Comparison of ENCODE assay signal across 8 mouse cellular contexts in the genomic region with DNA sequence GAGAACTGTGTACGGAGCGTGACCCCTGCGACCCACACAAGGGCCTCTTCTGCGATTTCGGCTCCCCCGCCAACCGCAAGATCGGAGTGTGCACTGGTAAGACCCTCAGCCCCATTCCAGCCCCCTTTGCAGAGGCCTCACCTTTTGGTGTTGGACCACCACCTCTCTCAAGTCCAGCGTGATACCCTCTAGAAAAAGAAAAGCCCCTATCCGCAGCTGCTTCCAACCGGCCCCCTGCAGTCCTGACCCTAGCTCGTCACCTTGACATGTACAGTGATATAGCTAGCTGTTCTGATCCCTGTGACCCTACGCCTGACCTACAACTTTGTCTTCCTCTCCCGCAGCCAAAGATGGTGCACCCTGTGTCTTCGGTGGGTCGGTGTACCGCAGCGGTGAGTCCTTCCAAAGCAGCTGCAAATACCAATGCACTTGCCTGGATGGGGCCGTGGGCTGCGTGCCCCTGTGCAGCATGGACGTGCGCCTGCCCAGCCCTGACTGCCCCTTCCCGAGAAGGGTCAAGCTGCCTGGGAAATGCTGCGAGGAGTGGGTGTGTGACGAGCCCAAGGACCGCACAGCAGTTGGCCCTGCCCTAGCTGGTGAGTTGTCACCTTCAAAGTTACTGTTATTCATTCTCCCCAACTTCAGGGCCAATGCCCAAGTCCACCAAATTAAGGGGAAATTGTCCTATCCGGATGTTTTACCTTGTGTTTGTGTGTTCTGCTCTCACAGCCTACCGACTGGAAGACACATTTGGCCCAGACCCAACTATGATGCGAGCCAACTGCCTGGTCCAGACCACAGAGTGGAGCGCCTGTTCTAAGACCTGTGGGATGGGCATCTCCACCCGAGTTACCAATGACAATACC. TPM values are rescaled to one million over a fixed set of nuclear protein-coding genes. Genes with fewer than 3 reads are reported as not detected.
DNase-seq lines count a peak whose midpoint lies in the region; ATAC-seq and TF ChIP-seq lines count a peak whose summit lies in the region.

No protein-coding gene starts in this region.

- 16% methylated on average over 31 of the region's 31 CpGs for WGBS in forebrain, embryonic 16.5 days
- 12% methylated on average over 31 of the region's 31 CpGs for WGBS in hindbrain, embryonic 14.5 days
- WGBS in liver, embryonic 13.5 days (ENCODE audit: insufficient replicate concordance), result 29% methylated on average over 31 of the region's 31 CpGs
- WGBS in olfactory bulb, adult 2 months, result 37% methylated on average over 31 of the region's 31 CpGs

- peak; percentile 38 for DNase-seq in adrenal gland, postnatal 14 days
- peak; percentile 64 for DNase-seq in hindbrain, embryonic 14.5 days (ENCODE audit: low spot score)
- no peak for DNase-seq in liver, embryonic 13.5 days

- TF ChIP-seq CTCF in olfactory bulb, adult 2 months (IDR thresholded peaks at IDR 0.05; ENCODE audit: insufficient read depth, low read depth, low read length), result no peak

- no peak for ATAC-seq in erythroblast, adult 5-6 weeks (replicated peaks; ENCODE audit: low FRiP score, poor library complexity, severe bottlenecking)
- ATAC-seq in forebrain, embryonic 16.5 days, result peak; percentile 25
- ATAC-seq in hindbrain, embryonic 14.5 days (ENCODE audit: low FRiP score), result peak; percentile 11; the same call in 1 of the 2 replicates
- no peak for ATAC-seq in liver, embryonic 13.5 days (ENCODE audit: low read depth)
- ATAC-seq in erythroid progenitor cell, adult 5-6 weeks (replicated peaks; ENCODE audit: low FRiP score, poor library complexity, severe bottlenecking), result no peak

- H3K4me2 ChIP-seq in forebrain, embryonic 16.5 days (ENCODE audit: low read length), result peak overlapping the region; percentile 97
- H3K4me2 ChIP-seq in hindbrain, embryonic 14.5 days (replicated peaks), result peak overlapping the region; percentile 56
- peak overlapping the region; percentile 60 for H3K4me2 ChIP-seq in liver, embryonic 13.5 days

- H3K9me3 ChIP-seq in erythroblast, embryonic 14.5 days (ENCODE audit: control insufficient read depth, low read length), result no peaks in the 10 kb centered on the region; the same call in 1 of the 2 replicates
- no peaks in the 10 kb centered on the region for H3K9me3 ChIP-seq in forebrain, embryonic 16.5 days (ENCODE audit: control insufficient read depth, low read length)
- no peaks in the 10 kb centered on the region for H3K9me3 ChIP-seq in hindbrain, embryonic 14.5 days (ENCODE audit: control insufficient read depth, low read length)
- no peaks in the 10 kb centered on the region for H3K9me3 ChIP-seq in liver, embryonic 13.5 days (replicated peaks)

- no peaks in the 10 kb centered on the region for H3K36me3 ChIP-seq in erythroblast, embryonic 14.5 days (ENCODE audit: control insufficient read depth)
- no peaks in the 10 kb centered on the region for H3K36me3 ChIP-seq in forebrain, embryonic 16.5 days (ENCODE audit: control insufficient read depth, insufficient read depth)
- no peaks in the 10 kb centered on the region for H3K36me3 ChIP-seq in hindbrain, embryonic 14.5 days (replicated peaks; ENCODE audit: control insufficient read depth, insufficient read depth)
- no peaks in the 10 kb centered on the region for H3K36me3 ChIP-seq in liver, embryonic 13.5 days

- peak overlapping the region; percentile 73 for H3K9ac ChIP-seq in forebrain, embryonic 16.5 days (replicated peaks; ENCODE audit: low read depth, low read length)
- H3K9ac ChIP-seq in hindbrain, embryonic 14.5 days, result peak overlapping the region; percentile 64
- peak overlapping the region; percentile 29; the same call in 1 of the 2 replicates for H3K9ac ChIP-seq in liver, embryonic 13.5 days

- H3K4me1 ChIP-seq in erythroblast, embryonic 14.5 days (ENCODE audit: control insufficient read depth), result 0 out of 2 replicates have a peak, but pooled peaks cover 1% of the 10 kb centered on the region
- peaks cover 15% of the 10 kb centered on the region for H3K4me1 ChIP-seq in forebrain, embryonic 16.5 days (replicated peaks; ENCODE audit: control insufficient read depth, insufficient read depth, low read length)
- H3K4me1 ChIP-seq in hindbrain, embryonic 14.5 days (replicated peaks; ENCODE audit: control insufficient read depth, insufficient read depth, low read length), result no peaks in the 10 kb centered on the region; the same call in 1 of the 2 replicates
- H3K4me1 ChIP-seq in liver, embryonic 13.5 days (replicated peaks), result no peaks in the 10 kb centered on the region
- peaks cover 12% of the 10 kb centered on the region for H3K4me1 ChIP-seq in olfactory bulb, adult 2 months (ENCODE audit: control insufficient read depth, insufficient read depth, low read length)

- no peak overlapping the region; the same call in 1 of the 2 replicates for H3K27ac ChIP-seq in forebrain, embryonic 16.5 days (ENCODE audit: low read length)
- H3K27ac ChIP-seq in hindbrain, embryonic 14.5 days, result peak overlapping the region; percentile 57
- 0 out of 2 replicates have a peak overlapping the region, but pooled peaks have one; percentile 18 for H3K27ac ChIP-seq in liver, embryonic 13.5 days
- H3K27ac ChIP-seq in olfactory bulb, adult 2 months (ENCODE audit: insufficient read depth, low read depth, low read length), result peak overlapping the region; percentile 56

- H3K4me3 ChIP-seq in erythroblast, embryonic 14.5 days (replicated peaks), result peak overlapping the region; percentile 42
- peak overlapping the region; percentile 72 for H3K4me3 ChIP-seq in forebrain, embryonic 16.5 days (replicated peaks; ENCODE audit: low read length)
- peak overlapping the region; percentile 50 for H3K4me3 ChIP-seq in hindbrain, embryonic 14.5 days (replicated peaks; ENCODE audit: low read length)
- H3K4me3 ChIP-seq in liver, embryonic 13.5 days (replicated peaks), result peak overlapping the region; percentile 54
- H3K4me3 ChIP-seq in olfactory bulb, adult 2 months (ENCODE audit: insufficient read depth, low read depth, low read length), result peak overlapping the region; percentile 61

- H3K27me3 ChIP-seq in erythroblast, embryonic 14.5 days (ENCODE audit: control insufficient read depth), result peaks cover 37% of the 10 kb centered on the region
- peaks cover 4% of the 10 kb centered on the region; the same call in 1 of the 2 replicates for H3K27me3 ChIP-seq in forebrain, embryonic 16.5 days (replicated peaks; ENCODE audit: control insufficient read depth, insufficient read depth, low read length)
- H3K27me3 ChIP-seq in hindbrain, embryonic 14.5 days (ENCODE audit: control insufficient read depth, insufficient read depth, low read length), result no peaks in the 10 kb centered on the region
- peaks cover 39% of the 10 kb centered on the region for H3K27me3 ChIP-seq in liver, embryonic 13.5 days

- TF ChIP-seq POLR2A in olfactory bulb, adult 2 months (IDR thresholded peaks at IDR 0.05; ENCODE audit: insufficient read depth, low read depth, low read length), result no peak

RNA-seq across cellular contexts. Expression of gene Ccn2, which starts 1.0 kb away (rescaled TPM):
- not detected in 2 replicates for polyA plus RNA-seq in erythroblast, embryonic 14.5 days (2012)
- 1.7 TPM in 1 of 2 replicates, not detected in the other for total RNA-seq in erythroblast, adult 5-6 weeks (2015; ENCODE audit: low replicate concordance)
- 0.70 TPM in 1 of 2 replicates, not detected in the other for total RNA-seq in erythroblast, adult 5-6 weeks (2017; ENCODE audit: low replicate concordance)
- 34.8 and 45.0 TPM in 2 replicates for total RNA-seq in adrenal gland, postnatal 14 days (2021)
- polyA plus RNA-seq in forebrain, embryonic 16.5 days (2015; fragmentation: Nextera tagmentation; extraction: Ambion mirVana), result 3.0 and 3.5 TPM in 2 replicates
- polyA plus RNA-seq in hindbrain, embryonic 14.5 days (2014; fragmentation: Nextera tagmentation; extraction: Ambion mirVana), result 1.4 and 3.3 TPM in 2 replicates
- polyA plus RNA-seq in liver, embryonic 13.5 days (2015; fragmentation: Nextera tagmentation; extraction: Ambion mirVana), result 0.56 and 0.58 TPM in 2 replicates
- not detected in 2 replicates for polyA plus RNA-seq in olfactory bulb, adult 2 months (2012; ENCODE audit: insufficient read depth, insufficient read length, low replicate concordance, missing spikeins)
- total RNA-seq in erythroid progenitor cell, adult 5-6 weeks (2015; ENCODE audit: low replicate concordance), result not detected in 2 replicates
- total RNA-seq in erythroid progenitor cell, adult 5-6 weeks (2017; ENCODE audit: low replicate concordance), result not detected in 2 replicates

Comparison
In these comparisons a context has a peak if more than half of its experiments do, and no peak if none do; other contexts are left out.
1. ATAC-seq: peak in forebrain, embryonic 16.5 days (single experiment) and hindbrain, embryonic 14.5 days (single experiment); none in erythroblast, adult 5-6 weeks (single experiment), liver, embryonic 13.5 days (single experiment) and erythroid progenitor cell, adult 5-6 weeks (single experiment).
2. Peak in every context shown above with its lines, with median percentiles within 50 percentile points of each other: H3K4me3 ChIP-seq, H3K4me2 ChIP-seq and H3K9ac ChIP-seq.